ENCODE assay signal across 8 mouse cellular contexts in genomic region chr4:44232771-44233712, GRCm38 (mm10). TPM values are rescaled to one million over a fixed set of nuclear protein-coding genes. Genes with fewer than 3 reads are reported as not detected.
A peak's percentile ranks its signal among the peaks of the same experiment; 100 is the strongest.
DNase-seq lines count a peak whose midpoint lies in the region; ATAC-seq and TF ChIP-seq lines count a peak whose summit lies in the region.

No protein-coding gene starts in this region.

- peak; percentile 46 for ATAC-seq in hindbrain, embryonic 16.5 days
- no peak; the same call in 1 of the 2 replicates for ATAC-seq in megakaryocyte-erythroid progenitor cell, adult 5-6 weeks (replicated peaks; ENCODE audit: low FRiP score, low TSS enrichment, poor library complexity, severe bottlenecking)

- peak overlapping the region; percentile 95 for H3K9ac ChIP-seq in hindbrain, embryonic 16.5 days (ENCODE audit: low read depth, low read length)

- H3K27ac ChIP-seq in hindbrain, embryonic 16.5 days (ENCODE audit: low read depth, low read length), result peak overlapping the region; percentile 92
- H3K27ac ChIP-seq in small intestine, adult 2 months (ENCODE audit: insufficient read depth, low read depth, low read length), result peak overlapping the region; percentile 18; the same call in 1 of the 2 replicates

- H3K4me3 ChIP-seq in hindbrain, embryonic 16.5 days (ENCODE audit: low read length), result peak overlapping the region; percentile 88
- H3K4me3 ChIP-seq in small intestine, adult 2 months (ENCODE audit: low read depth, low read length), result peak overlapping the region; percentile 86

- peak overlapping the region; percentile 89 for H3K4me2 ChIP-seq in hindbrain, embryonic 16.5 days (ENCODE audit: low read length)

- peaks cover 23% of the 10 kb centered on the region for H3K4me1 ChIP-seq in hindbrain, embryonic 16.5 days (ENCODE audit: control insufficient read depth, insufficient read depth, low read depth, low read length)
- peaks cover 4% of the 10 kb centered on the region; the same call in 1 of the 2 replicates for H3K4me1 ChIP-seq in small intestine, adult 2 months (ENCODE audit: control insufficient read depth, insufficient read depth, insufficient read length, low read length)

- no peaks in the 10 kb centered on the region for H3K9me3 ChIP-seq in hindbrain, embryonic 16.5 days (ENCODE audit: control insufficient read depth, low read length)

- peak; percentile 76 for DNase-seq in ZHBTc4 (ENCODE audit: low read depth, low spot score)
- peak; percentile 50 to 63 for DNase-seq in cerebellum, postnatal 25 days
- peak; percentile 16 to 25 for DNase-seq in gastrocnemius, adult 8-10 months (ENCODE audit: low spot score in 2 of 2)
- peak; percentile 40 to 50 for DNase-seq in left cerebral cortex, postnatal 36 days (ENCODE audit: low spot score in 2 of 2)
- DNase-seq in mesoderm, embryonic 11.5 days (ENCODE audit: low read depth, low spot score), result peak; percentile 65

- no peak for TF ChIP-seq POLR2A in small intestine, adult 2 months (IDR thresholded peaks at IDR 0.05; ENCODE audit: low read depth, low read length)

- intact Hi-C loops in left cerebral cortex, postnatal 36 days (cut with DNase I), result loop anchor here (2.0 to 5.0 kb wide), 2 partner anchors 54 to 66 kb away; no protein-coding TSS in a partner anchor

- WGBS in hindbrain, embryonic 16.5 days, result under 1% methylated on average over 47 of the region's 68 CpGs
- 2% methylated on average over 65 of the region's 68 CpGs for WGBS in small intestine, adult 2 months

- no peaks in the 10 kb centered on the region for H3K27me3 ChIP-seq in hindbrain, embryonic 16.5 days (replicated peaks; ENCODE audit: control insufficient read depth, insufficient read depth, low read length)
- no peaks in the 10 kb centered on the region for H3K27me3 ChIP-seq in small intestine, adult 2 months (ENCODE audit: control insufficient read depth, insufficient read depth, low read length)

- no peaks in the 10 kb centered on the region for H3K36me3 ChIP-seq in hindbrain, embryonic 16.5 days (ENCODE audit: control insufficient read depth, insufficient read depth, low read length)
- H3K36me3 ChIP-seq in small intestine, adult 2 months (ENCODE audit: control insufficient read depth, insufficient read depth, low read length), result no peaks in the 10 kb centered on the region

- TF ChIP-seq CTCF in small intestine, adult 2 months (IDR thresholded peaks at IDR 0.05; ENCODE audit: extremely low read depth, insufficient read length, insufficient replicate concordance, low read depth, low read length), result no peak

RNA-seq across cellular contexts. Expression of gene Rnf38, which starts 0.5 kb away (rescaled TPM):
- total RNA-seq in gastrocnemius, adult 8-10 months (2022), result 10 to 100 TPM; 10.5 to 12.9 (median 11.5) TPM
- polyA plus RNA-seq in hindbrain, embryonic 16.5 days (2015; fragmentation: Nextera tagmentation; extraction: Ambion mirVana), result 20.9 and 28.3 TPM in 2 replicates
- total RNA-seq in left cerebral cortex, postnatal 36 days (2021), result 10 to 100 TPM; 62.2 to 64.8 TPM
- 49.8 and 105 TPM in 2 replicates for polyA plus RNA-seq in small intestine, adult 2 months (2012; rRNA removed)
- 71.2 and 86.3 TPM in 2 replicates for total RNA-seq in megakaryocyte-erythroid progenitor cell, adult 5-6 weeks (2014; fragmentation: Nextera tagmentation)
- total RNA-seq in megakaryocyte-erythroid progenitor cell, adult 5-6 weeks (2017), result 43.1 and 71.8 TPM in 2 replicates

Comparison
In these comparisons a context has a peak if more than half of its experiments do, and no peak if none do; other contexts are left out.
1. DNase-seq: peak in every context shown above with its lines; median percentile 76 in ZHBTc4; 65 in mesoderm, embryonic 11.5 days; 56 in cerebellum, postnatal 25 days; 45 in left cerebral cortex, postnatal 36 days; 20 in gastrocnemius, adult 8-10 months.